Mouse (Mus musculus) embryonic facial prominence, embryonic 11.5 days (tissue): Measurements from ENCODE around the gene Tmem176b. TPM values are rescaled to one million over a fixed set of nuclear protein-coding genes. Genes with fewer than 3 reads are reported as not detected.
A peak's percentile ranks its signal among the peaks of the same experiment; 100 is the strongest.
"Not testable (repeated sequence)": the region's sequence is repeated elsewhere in the genome, so short reads cannot be mapped to it uniquely, and the experiment has no call there.

ENCODE experiments used
- ATAC-seq: fragments of 200-750 bp; cut with Nextera tagmentation; replicated peaks from 2 replicates; pipeline ENCODE4 v1.8.0; 2017; ENCODE audit warnings: low read depth; ENCODE audit not compliant: insufficient number of reproducible peaks, low FRiP score, low TSS enrichment
- DNase-seq: peaks from one replicate; pipeline ENCODE4 v3.0.0-alpha.2; 2015; ENCODE audit warnings: low spot score
- H3K27ac ChIP-seq: fragments of 300-500 bp; sonication (generic); replicated peaks from 2 replicates; pipeline ENCODE4 v1.5.1; 2014; ENCODE audit warnings: mild to moderate bottlenecking, low read depth, low read length, control low read depth
- H3K27me3 ChIP-seq: fragments of 300-500 bp; sonication (generic); 2 replicates; pipeline ENCODE4 v1.6.1; 2014; ENCODE audit warnings: mild to moderate bottlenecking, low read length, moderate library complexity, mixed read lengths; ENCODE audit not compliant: control insufficient read depth, insufficient read depth
- H3K36me3 ChIP-seq: fragments of 300-500 bp; sonication (generic); replicated peaks from 2 replicates; pipeline ENCODE4 v1.6.1; 2014; ENCODE audit warnings: low read depth, mild to moderate bottlenecking, low read length, moderate library complexity, mixed read lengths; ENCODE audit not compliant: control insufficient read depth, insufficient read depth
- H3K4me1 ChIP-seq: fragments of 300-500 bp; sonication (generic); 2 replicates; pipeline ENCODE4 v1.6.1; 2014; ENCODE audit warnings: low read length, mixed read lengths; ENCODE audit not compliant: control insufficient read depth, insufficient read depth
- H3K4me2 ChIP-seq: fragments of 300-500 bp; sonication (generic); 2 replicates; pipeline ENCODE4 v1.6.1; 2014; ENCODE audit warnings: low read depth, mild to moderate bottlenecking, control low read depth, low read length, moderate library complexity
- H3K4me3 ChIP-seq: fragments of 300-500 bp; sonication (generic); 2 replicates; pipeline ENCODE4 v1.5.1; 2014; ENCODE audit warnings: low read depth, low read length, control low read depth
- H3K9ac ChIP-seq: fragments of 300-500 bp; sonication (generic); replicated peaks from 2 replicates; pipeline ENCODE4 v1.6.1; 2014; ENCODE audit warnings: mild to moderate bottlenecking, control low read depth, low read length
- H3K9me3 ChIP-seq: fragments of 300-500 bp; sonication (generic); replicated peaks from 2 replicates; pipeline ENCODE4 v1.6.1; 2016; ENCODE audit warnings: mild to moderate bottlenecking, low read length, inconsistent platforms, mixed read lengths; ENCODE audit not compliant: control insufficient read depth
- WGBS: fragments of 180-500 bp; shearing (Covaris S2); extraction: QIAGEN DNeasy Blood & Tissue Kit; methylation state at CpG from one replicate; pipeline ENCODE4 v1.1.7; 2014; 5-methylcytosine and 5-hydroxymethylcytosine counted together
- polyA plus RNA-seq: library from polyadenylated mRNA; unstranded; fragments of >200 nt; fragmentation: Nextera tagmentation; extraction: Ambion mirVana; gene quantifications from 2 replicates; pipeline ENCODE4 v1.2.1, GENCODE M21; 2014

The Tmem176b gene
- polyA plus RNA-seq: 87.3 and 103 TPM in 2 replicates

DNA sequence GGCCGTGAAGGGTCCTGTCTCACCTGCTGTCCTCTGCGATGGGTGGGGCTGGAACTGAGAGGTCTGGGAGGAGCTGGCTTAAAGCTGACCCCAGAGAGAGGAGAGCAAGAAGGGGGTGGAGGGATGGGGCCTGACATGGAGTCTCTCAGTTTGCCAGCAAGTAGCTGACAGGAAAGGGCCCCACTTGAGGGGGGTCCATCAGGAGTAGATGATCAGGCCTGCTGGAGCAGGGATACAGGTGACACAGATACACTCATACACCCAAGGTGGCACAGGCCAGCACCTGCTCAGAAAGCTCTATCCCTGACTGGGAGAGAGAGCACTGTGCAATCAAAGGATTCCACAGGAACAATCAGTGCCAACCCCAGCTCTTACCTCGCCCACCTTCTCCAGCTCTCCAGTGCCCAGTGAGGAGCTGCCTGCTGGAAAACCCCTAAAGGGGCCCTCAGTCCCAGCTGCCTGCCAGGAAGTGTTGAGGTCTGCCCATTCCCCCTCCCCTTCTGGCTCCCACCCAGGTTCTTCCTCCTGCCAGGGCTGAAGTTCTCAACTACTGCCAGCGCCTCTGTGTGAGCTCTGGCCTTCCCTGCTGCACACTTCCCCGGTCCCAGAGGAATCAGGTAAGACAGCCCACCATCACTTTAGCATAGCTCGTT is at the start of gene Tmem176b:
Tmem176b (minus strand) TSS at position 524 of the 653 bp plus-strand sequence.
- peak; percentile 90 for ATAC-seq

DNA sequence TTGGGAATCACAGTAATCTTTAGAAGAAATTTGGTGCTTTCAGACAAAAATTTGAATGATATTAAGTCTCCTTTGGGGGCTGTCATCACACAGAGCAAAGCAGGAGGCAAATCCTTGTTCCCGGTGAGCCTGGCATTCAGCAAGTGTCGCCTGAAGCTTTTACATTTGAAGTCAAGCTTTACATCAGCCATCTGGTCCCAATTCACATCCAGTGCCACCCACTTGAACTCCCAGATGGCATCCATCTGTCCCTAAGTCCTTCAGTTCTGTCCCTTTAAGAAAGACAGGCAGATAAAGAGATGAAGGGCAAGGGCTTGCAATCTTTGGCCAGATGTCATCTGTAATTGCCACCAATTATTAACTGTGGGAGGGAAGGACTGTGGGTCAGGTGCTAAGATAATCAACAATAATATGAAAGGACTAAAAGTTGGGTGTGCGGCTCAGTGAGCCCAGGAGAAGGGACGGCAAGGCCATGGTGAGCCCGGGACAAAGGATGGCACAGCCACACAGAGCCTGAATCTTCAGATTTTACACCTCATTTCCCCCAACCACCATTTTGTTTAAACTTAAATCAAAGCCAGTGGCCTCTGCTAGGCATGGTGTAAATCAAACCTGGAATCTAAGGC is 35.3 kb upstream of the Tmem176b start:
- ATAC-seq: no peak
- DNase-seq: no peak
- Histone ChIP-seq H3K27ac (no peak overlapping the region), H3K9ac (no peak overlapping the region), H3K9me3 (no peaks in the 10 kb centered on the region), H3K27me3 (no peaks in the 10 kb centered on the region), H3K4me3 (no peak overlapping the region), H3K36me3 (no peaks in the 10 kb centered on the region), H3K4me2 (no peak overlapping the region), H3K4me1 (no peaks in the 10 kb centered on the region)
- 54% methylated on average over 5 of the region's 5 CpGs for WGBS

More for the DNA sequence above, at the start of gene Tmem176b:
- H3K4me3 ChIP-seq: peak within 1 kb of the TSS; percentile 32
- H3K4me1 ChIP-seq: peaks cover 6% of the 10 kb centered on the region
- no peaks in the 10 kb centered on the region for H3K36me3 ChIP-seq
- DNase-seq: peak; percentile 85
- H3K27ac ChIP-seq: peak within 1 kb of the TSS; percentile 44; the same call in 1 of the 2 replicates
- no peaks in the 10 kb centered on the region for H3K27me3 ChIP-seq
- H3K4me2 ChIP-seq: peak within 1 kb of the TSS; percentile 48
- peak within 1 kb of the TSS; percentile 44 for H3K9ac ChIP-seq
- 12% methylated on average over 6 of the region's 6 CpGs for WGBS
- no peaks in the 10 kb centered on the region for H3K9me3 ChIP-seq

DNA sequence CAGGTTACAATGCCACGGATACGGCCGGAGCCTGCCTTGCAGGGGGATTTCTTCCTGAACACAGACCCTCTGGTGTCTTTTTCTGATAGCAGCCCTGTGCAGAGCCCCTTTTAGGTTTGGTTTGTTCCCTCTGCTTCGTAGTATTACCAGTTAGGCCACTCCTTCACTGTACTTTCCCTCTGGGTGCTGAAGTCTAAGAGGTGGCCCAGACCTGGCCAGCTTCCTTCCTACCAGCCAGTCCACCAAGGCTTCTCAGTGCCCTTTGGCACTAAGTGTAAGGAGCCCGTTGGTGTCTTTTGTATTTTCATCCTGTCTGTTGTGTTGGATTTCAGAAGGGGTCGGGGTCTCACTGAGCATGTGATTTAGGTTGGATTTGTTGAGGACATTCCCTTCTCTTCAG is 34.2 kb upstream of the Tmem176b start:
- no peaks in the 10 kb centered on the region for H3K27me3 ChIP-seq
- no peaks in the 10 kb centered on the region for H3K36me3 ChIP-seq
- no peak overlapping the region for H3K4me2 ChIP-seq
- no peak overlapping the region for H3K9ac ChIP-seq
- H3K4me3 ChIP-seq: no peak overlapping the region
- DNase-seq (no peak), ATAC-seq (no peak)
- WGBS: 89% methylated on average over 6 of the region's 6 CpGs
- H3K9me3 ChIP-seq: no peaks in the 10 kb centered on the region
- no peaks in the 10 kb centered on the region for H3K4me1 ChIP-seq
- no peak overlapping the region for H3K27ac ChIP-seq

DNA sequence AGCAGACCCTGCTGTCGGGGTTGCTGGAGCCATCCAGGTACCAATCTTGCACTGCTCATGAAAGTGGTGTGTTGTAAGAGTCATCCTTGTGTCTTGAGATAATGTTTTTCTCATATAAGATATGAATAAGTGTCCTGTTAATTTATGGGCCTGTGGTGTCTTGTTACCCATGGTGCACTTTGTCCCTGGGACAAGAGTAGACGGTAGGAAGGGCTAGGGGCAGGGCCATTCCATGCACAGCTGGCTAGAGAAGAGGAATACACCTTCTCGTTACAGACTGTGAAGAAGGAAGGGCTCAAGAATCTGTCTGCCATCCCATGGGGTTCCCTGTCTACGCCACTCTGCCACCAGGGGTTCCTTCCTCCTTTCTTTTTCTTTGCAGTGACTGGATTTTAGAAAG is 33.3 kb upstream of the Tmem176b start:
- 78% methylated on average over 4 of the region's 4 CpGs for WGBS
- H3K27me3 ChIP-seq: no peaks in the 10 kb centered on the region
- H3K9ac ChIP-seq: no peak overlapping the region
- H3K4me2 ChIP-seq: no peak overlapping the region
- no peak overlapping the region for H3K4me3 ChIP-seq
- no peaks in the 10 kb centered on the region for H3K36me3 ChIP-seq
- no peaks in the 10 kb centered on the region for H3K9me3 ChIP-seq
- no peak overlapping the region for H3K27ac ChIP-seq
- ATAC-seq (no peak), DNase-seq (no peak)
- H3K4me1 ChIP-seq: no peaks in the 10 kb centered on the region

DNA sequence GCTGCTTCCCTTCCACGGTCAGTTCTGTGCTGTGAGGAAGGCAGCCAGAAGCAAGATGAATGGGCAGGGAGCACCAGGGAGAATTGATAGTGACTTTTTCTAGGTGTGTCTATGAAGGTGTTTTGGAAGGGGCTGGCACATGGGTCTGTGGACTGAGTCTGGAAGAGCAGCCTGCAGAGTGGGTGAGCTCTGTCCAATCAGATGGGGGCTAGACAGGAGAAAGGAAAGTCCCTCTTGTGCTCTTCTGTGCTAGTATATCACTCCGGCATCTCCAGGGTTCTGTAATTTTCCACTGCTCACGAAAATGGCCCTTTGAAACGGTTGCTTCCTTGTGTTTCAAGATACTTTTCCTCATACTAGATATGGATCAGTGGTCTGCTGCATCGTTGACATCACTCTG is 31.3 kb upstream of the Tmem176b start, which contains the start of gene Aoc1:
Aoc1 (plus strand) TSS at position 301 of the 400 bp plus-strand sequence.
- ATAC-seq: no peak
- Histone ChIP-seq H3K4me2 (no peak within 1 kb of the TSS), H3K4me3 (no peak within 1 kb of the TSS), H3K9ac (no peak within 1 kb of the TSS), H3K9me3 (no peaks in the 10 kb centered on the region), H3K27me3 (no peaks in the 10 kb centered on the region), H3K27ac (no peak within 1 kb of the TSS), H3K4me1 (no peaks in the 10 kb centered on the region), H3K36me3 (no peaks in the 10 kb centered on the region)
- DNase-seq: no peak
- WGBS: 86% methylated on average over 5 of the region's 5 CpGs

DNA sequence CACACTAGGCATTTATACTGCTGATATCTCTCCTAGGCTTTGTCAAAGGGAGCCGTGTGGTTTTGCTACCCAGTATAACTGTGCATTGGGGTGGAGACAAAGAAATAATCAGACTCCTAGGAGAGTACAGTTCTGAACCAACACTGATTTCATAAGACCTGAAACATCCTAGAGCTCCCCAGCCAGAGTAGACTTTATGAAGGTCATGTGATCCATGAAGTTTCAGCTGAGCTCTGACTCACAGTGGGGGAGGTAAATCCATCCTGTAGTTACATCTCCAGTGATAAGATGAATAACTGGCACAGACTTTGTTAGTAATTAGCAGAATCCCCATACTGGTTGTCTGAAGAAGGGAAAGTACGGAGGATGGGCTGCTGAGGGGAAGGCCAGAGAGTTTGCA is 28.5 kb upstream of the Tmem176b start:
- WGBS: 87% methylated on average over 2 of the region's 2 CpGs
- H3K4me1 ChIP-seq: no peaks in the 10 kb centered on the region
- no peak overlapping the region for H3K9ac ChIP-seq
- no peaks in the 10 kb centered on the region for H3K27me3 ChIP-seq
- DNase-seq: no peak
- H3K9me3 ChIP-seq: no peaks in the 10 kb centered on the region
- no peak overlapping the region for H3K4me3 ChIP-seq
- H3K27ac ChIP-seq: no peak overlapping the region
- no peaks in the 10 kb centered on the region for H3K36me3 ChIP-seq
- H3K4me2 ChIP-seq: no peak overlapping the region
- no peak for ATAC-seq

DNA sequence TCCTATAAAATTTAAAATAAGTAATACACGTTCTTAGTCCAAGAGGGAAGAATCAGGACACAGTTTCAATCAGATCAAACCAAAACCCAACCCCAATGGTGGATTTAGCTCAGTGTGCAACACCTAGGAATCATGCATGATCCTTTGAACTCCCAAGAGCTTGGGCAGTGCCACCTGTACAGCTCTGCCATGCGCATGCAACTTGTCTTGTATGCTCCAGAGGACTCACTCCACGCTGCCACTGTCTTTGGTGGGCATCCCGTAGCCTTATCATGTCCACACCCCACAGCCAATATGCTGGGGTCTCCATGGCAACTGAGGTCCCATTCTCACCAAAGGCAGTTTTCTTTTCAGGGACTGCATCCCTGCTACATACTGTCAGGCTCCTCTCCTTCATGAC is 25.9 kb upstream of the Tmem176b start:
- no peak overlapping the region for H3K4me2 ChIP-seq
- no peak overlapping the region for H3K4me3 ChIP-seq
- H3K27me3 ChIP-seq: no peaks in the 10 kb centered on the region
- DNase-seq (no peak), ATAC-seq (no peak)
- H3K36me3 ChIP-seq: no peaks in the 10 kb centered on the region
- H3K27ac ChIP-seq: no peak overlapping the region
- no peaks in the 10 kb centered on the region for H3K4me1 ChIP-seq
- H3K9ac ChIP-seq: no peak overlapping the region
- WGBS: 64% methylated on average over 4 of the region's 4 CpGs
- H3K9me3 ChIP-seq: no peaks in the 10 kb centered on the region

DNA sequence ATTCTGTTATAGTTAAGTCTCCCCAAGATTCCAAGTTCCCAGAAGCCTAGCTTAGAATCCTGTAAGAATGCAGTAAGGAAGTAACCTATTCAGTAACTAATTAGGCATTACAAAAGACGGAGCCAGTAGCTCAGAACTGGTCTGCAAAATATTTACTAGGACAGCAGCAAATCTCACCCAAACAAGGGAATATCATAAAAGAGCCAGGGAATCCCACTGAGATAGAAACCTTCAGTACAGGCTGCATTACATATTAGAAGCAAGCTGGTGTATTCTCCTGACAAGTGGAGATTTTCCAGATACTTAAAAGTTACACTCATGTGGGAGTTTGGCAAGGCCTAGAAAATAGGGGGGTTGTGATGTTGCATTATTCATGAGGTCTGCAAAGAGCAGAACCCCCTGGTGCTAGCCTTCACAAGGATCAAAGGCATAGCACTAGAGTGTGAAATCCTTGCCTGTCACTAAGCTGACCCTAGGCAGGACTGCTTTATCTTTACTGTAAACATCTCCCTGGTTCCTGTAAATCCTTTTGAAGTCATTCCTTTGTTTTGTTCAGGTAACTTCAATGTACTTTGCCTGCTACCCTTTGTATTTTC is 25.2 kb upstream of the Tmem176b start:
- H3K4me1 ChIP-seq, H3K4me2 ChIP-seq, H3K36me3 ChIP-seq, H3K9me3 ChIP-seq, DNase-seq, H3K27ac ChIP-seq, H3K27me3 ChIP-seq, ATAC-seq, H3K9ac ChIP-seq, H3K4me3 ChIP-seq: not testable (repeated sequence)
- WGBS: 19% methylated on average over 1 of the region's 1 CpGs
